Mouse (Mus musculus) right cerebral cortex, postnatal 4 days (tissue): ENCODE measurements at regions not wholly inside any gene's neighbourhood (a gene's known extent, or its start where the extent isn't known, plus 50 kb on each side); places are given as distances from the start of the nearest gene placed in this dataset.

ENCODE experiments used
- DNase-seq: peaks from one replicate; pipeline ENCODE4 v3.0.0-alpha.2; 2022

GRCm38 (mm10) chr15:96521125-96521455 is 60.4 kb upstream of the Scaf11 start:
- no peak for DNase-seq

- peak; percentile 33 for DNase-seq
Measured at GRCm38 (mm10) chr15:96520412-96521124, 59.9 kb upstream of the Scaf11 start.

GRCm38 (mm10) chr15:96518156-96518555 is 57.5 kb upstream of the Scaf11 start:
- DNase-seq = no peak

GRCm38 (mm10) chr15:96515620-96516019 is 55.0 kb upstream of the Scaf11 start:
- DNase-seq = no peak

GRCm38 (mm10) chr15:96512636-96513035 is 52.0 kb upstream of the Scaf11 start:
- no peak for DNase-seq
